In the genomic region with DNA sequence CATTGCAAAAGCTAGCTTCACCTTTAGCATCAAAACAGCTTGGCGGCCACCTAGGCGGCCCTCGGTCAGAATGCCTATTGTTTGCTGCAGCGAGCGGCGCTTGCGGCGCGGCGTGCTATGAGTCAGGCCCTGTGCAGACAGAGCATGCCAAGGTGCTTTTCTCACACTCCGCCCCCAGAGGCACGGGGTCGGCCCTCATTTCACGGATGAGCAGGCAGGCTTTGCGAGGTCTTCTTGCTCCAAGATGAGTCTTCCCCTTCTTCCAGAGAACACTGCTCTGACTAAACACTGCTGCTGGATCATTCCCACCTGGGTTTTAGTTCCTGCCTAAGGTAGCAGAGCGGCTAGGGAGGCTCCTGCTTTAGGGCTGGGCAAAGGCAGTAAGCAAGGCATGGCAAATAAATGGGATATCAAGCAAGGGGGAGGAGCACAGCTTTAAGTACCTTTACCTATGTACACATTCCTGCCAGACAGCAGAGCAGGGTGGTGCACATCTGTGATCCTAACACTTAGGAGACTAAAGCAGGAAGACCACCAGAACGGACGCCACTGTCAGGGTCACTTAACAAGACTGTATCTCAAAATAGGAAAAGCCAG, we compare ENCODE assay signal across 8 mouse cellular contexts. TPM values are rescaled to one million over a fixed set of nuclear protein-coding genes. Genes with fewer than 3 reads are reported as not detected.
A peak's percentile ranks its signal among the peaks of the same experiment; 100 is the strongest.
DNase-seq lines count a peak whose midpoint lies in the region; ATAC-seq and TF ChIP-seq lines count a peak whose summit lies in the region.

No protein-coding gene starts in this region.

- H3K9me3 ChIP-seq in heart, embryonic 15.5 days (replicated peaks) = no peaks in the 10 kb centered on the region
- no peaks in the 10 kb centered on the region for H3K9me3 ChIP-seq in midbrain, embryonic 15.5 days

- H3K27ac ChIP-seq in heart, embryonic 15.5 days = no peak overlapping the region
- peak overlapping the region; percentile 57 for H3K27ac ChIP-seq in midbrain, embryonic 15.5 days

- no peak for TF ChIP-seq CTCF in lung, adult 2 months (IDR thresholded peaks at IDR 0.05; ENCODE audit: insufficient read depth, low read length)

- peaks cover 3% of the 10 kb centered on the region for H3K4me1 ChIP-seq in lung, adult 2 months (ENCODE audit: control insufficient read depth, insufficient read depth, low read length)
- peaks cover 29% of the 10 kb centered on the region for H3K4me1 ChIP-seq in heart, embryonic 15.5 days (replicated peaks)
- peaks cover 27% of the 10 kb centered on the region for H3K4me1 ChIP-seq in midbrain, embryonic 15.5 days

- peak overlapping the region; percentile 41 for H3K9ac ChIP-seq in heart, embryonic 15.5 days
- peak overlapping the region; percentile 13; the same call in 1 of the 2 replicates for H3K9ac ChIP-seq in midbrain, embryonic 15.5 days

- H3K36me3 ChIP-seq in heart, embryonic 15.5 days = no peaks in the 10 kb centered on the region
- no peaks in the 10 kb centered on the region for H3K36me3 ChIP-seq in midbrain, embryonic 15.5 days (replicated peaks)

- peak overlapping the region; percentile 64 for H3K4me2 ChIP-seq in heart, embryonic 15.5 days
- H3K4me2 ChIP-seq in midbrain, embryonic 15.5 days = peak overlapping the region; percentile 46

- H3K4me3 ChIP-seq in lung, adult 2 months (replicated peaks; ENCODE audit: extremely low read depth, low read depth, low read length) = no peak overlapping the region
- peak overlapping the region; percentile 35 for H3K4me3 ChIP-seq in heart, embryonic 15.5 days
- peak overlapping the region; percentile 8; the same call in 1 of the 2 replicates for H3K4me3 ChIP-seq in midbrain, embryonic 15.5 days

- H3K27me3 ChIP-seq in heart, embryonic 15.5 days = no peaks in the 10 kb centered on the region
- H3K27me3 ChIP-seq in midbrain, embryonic 15.5 days (replicated peaks) = no peaks in the 10 kb centered on the region

- peak; percentile 30 for DNase-seq in lung, adult 2 months
- DNase-seq in lung, postnatal 14 days = no peak
- DNase-seq in cerebellum, adult 8-10 months = peak; percentile 51
- peak; percentile 66 to 81 for DNase-seq in kidney, postnatal 25 days
- no peak for DNase-seq in B cell, adult 2 months
- no peak for DNase-seq in gastrocnemius, postnatal 4 days (ENCODE audit: low spot score in 2 of 2)

- 0 out of 2 replicates have a peak, but pooled peaks have one; percentile 53 for ATAC-seq in heart, embryonic 15.5 days (replicated peaks; ENCODE audit: insufficient number of reproducible peaks, insufficient read depth, low FRiP score, low read depth)
- peak; percentile 45; the same call in 1 of the 2 replicates for ATAC-seq in midbrain, embryonic 15.5 days (replicated peaks)

- WGBS in lung, adult 2 months = 17% methylated on average over 18 of the region's 18 CpGs
- WGBS in heart, embryonic 15.5 days = 6% methylated on average over 18 of the region's 18 CpGs
- WGBS in midbrain, embryonic 15.5 days = 3% methylated on average over 18 of the region's 18 CpGs

- TF ChIP-seq POLR2A in lung, adult 2 months (IDR thresholded peaks at IDR 0.05; ENCODE audit: borderline replicate concordance, extremely low read depth, low read depth, low read length) = no peak

RNA-seq across cellular contexts. Expression of gene Ddx6, which starts 5.7 kb away (rescaled TPM):
- 17.4 and 24.2 TPM in 2 replicates for polyA plus RNA-seq in lung, adult 2 months (2012; rRNA removed)
- polyA plus RNA-seq in heart, embryonic 15.5 days (2015; fragmentation: Nextera tagmentation; extraction: Ambion mirVana) = 10.7 and 10.9 TPM in 2 replicates
- polyA plus RNA-seq in midbrain, embryonic 15.5 days (2015; fragmentation: Nextera tagmentation; extraction: Ambion mirVana) = 20.7 and 22.6 TPM in 2 replicates
- total RNA-seq in gastrocnemius, postnatal 4 days (2021) = 100 to 1,000 TPM in 1 of 2 experiments, 10 to 100 TPM in 1; 99.3 to 101 TPM

RNA-seq across cellular contexts. Expression of gene Cxcr5, which starts 37.3 kb away (rescaled TPM):
- polyA plus RNA-seq in lung, adult 2 months (2012; rRNA removed) = 6.0 TPM in 2 replicates
- 0.05 and 0.23 TPM in 2 replicates for polyA plus RNA-seq in heart, embryonic 15.5 days (2015; fragmentation: Nextera tagmentation; extraction: Ambion mirVana)
- not detected in 2 replicates for polyA plus RNA-seq in midbrain, embryonic 15.5 days (2015; fragmentation: Nextera tagmentation; extraction: Ambion mirVana)
- total RNA-seq in gastrocnemius, postnatal 4 days (2021) = under 1 TPM; 0.10 TPM

Comparison
In these comparisons a context has a peak if more than half of its experiments do, and no peak if none do; other contexts are left out.
1. DNase-seq: peak in lung, adult 2 months (single experiment), cerebellum, adult 8-10 months (single experiment) and kidney, postnatal 25 days (2 of 2); none in lung, postnatal 14 days (single experiment), B cell, adult 2 months (0 of 2) and gastrocnemius, postnatal 4 days (0 of 2).